Mouse (Mus musculus) cortical plate, adult 2 months (tissue): ENCODE measurements around the gene 1700024P04Rik.

ENCODE experiments used
- CTCF ChIP-seq: fragments of 200-500 bp; IDR thresholded peaks from 2 replicates; pipeline ENCODE4 v1.5.1; 2011; ENCODE audit warnings: mild to moderate bottlenecking, control low read depth, low read length; ENCODE audit not compliant: insufficient read depth; ENCODE audit errors: extremely low read depth
- POLR2A ChIP-seq: fragments of 200-500 bp; IDR thresholded peaks from 2 replicates; pipeline ENCODE4 v1.6.1; 2011; ENCODE audit warnings: mild to moderate bottlenecking, low read length, control low read depth; ENCODE audit not compliant: insufficient read depth; ENCODE audit errors: extremely low read depth

DNA sequence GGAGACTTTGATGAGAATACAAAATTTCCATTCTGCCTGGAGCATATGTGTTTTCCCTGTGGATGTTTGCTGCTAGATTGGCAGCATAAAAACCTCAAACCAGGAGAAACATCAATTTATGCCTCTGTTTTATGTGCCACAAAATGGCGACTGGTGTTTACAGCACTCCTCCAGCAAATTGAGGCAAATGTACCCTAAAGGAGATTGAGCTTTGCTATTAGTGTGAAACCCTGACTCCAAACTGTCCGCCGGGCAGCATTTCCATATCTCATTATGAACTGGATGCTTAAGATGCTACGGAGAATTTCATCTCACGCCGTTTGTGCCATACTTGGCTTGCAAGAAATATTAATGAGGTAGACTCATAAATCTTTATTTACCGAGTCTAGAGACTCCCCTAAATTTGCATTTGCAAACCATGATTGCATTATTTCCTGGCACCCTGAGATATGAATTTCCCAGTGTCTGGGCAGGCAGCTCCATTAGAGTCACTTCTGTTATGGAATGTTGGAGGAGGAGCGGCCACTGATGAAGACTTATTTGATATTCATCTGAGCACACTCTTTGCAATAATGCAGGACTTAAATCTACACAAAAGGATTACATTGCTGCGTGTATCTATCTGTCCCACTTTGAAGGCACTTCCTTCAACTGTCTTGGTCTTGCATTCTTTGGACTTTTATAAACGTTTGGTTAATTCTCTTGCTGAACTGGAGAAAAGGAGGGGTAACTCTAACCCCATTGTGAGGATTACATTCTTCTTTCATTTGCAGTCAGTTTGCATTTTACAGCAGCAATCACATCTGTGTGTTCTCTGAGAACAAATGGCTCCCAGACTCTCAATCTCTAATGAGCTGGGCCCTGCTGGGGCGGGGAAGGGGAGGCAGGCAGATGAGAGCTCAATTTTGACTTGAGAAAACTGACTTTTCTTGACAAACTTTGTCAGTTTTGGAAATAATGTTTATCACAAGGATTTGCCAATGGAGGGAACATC lies 47.2 kb upstream of the 1700024P04Rik start:
- TF ChIP-seq CTCF, result no peak
- no peak for TF ChIP-seq POLR2A
